Mouse (Mus musculus) left cerebral cortex, postnatal 25 days (tissue): ENCODE measurements around the gene 1110008L16Rik. TPM values are rescaled to one million over a fixed set of nuclear protein-coding genes. Genes with fewer than 3 reads are reported as not detected.
"Not testable (repeated sequence)": the region's sequence is repeated elsewhere in the genome, so short reads cannot be mapped to it uniquely, and the experiment has no call there.

Experiments used
- DNase-seq, 2 experiments: peaks; one replicate each; pipeline ENCODE4 v3.0.0; 2022; ENCODE audit warnings: low spot score in 2 of 2, mixed read lengths in 1 of 2
- intact Hi-C: fragments of 180-260 bp; cut with DNase I; formaldehyde crosslinking; loops from one replicate; pipeline ENCODE4 v1.15.1; 2025
- total RNA-seq, 2 experiments: library from RNA; stranded (reverse); gene quantifications; 2 replicates each; pipeline ENCODE4 v1.2.3; 2021

Gene 1110008L16Rik
- total RNA-seq, 2 experiments from 2014 or later = 8.9 to 9.0 TPM

- no peak for DNase-seq
- intact Hi-C loops = no loop called here
These were observed 29.4 kb downstream of the 1110008L16Rik start for GRCm38 (mm10) chr12:55328784-55329183.

GRCm38 (mm10) chr12:55329351-55329750 lies 30.0 kb downstream of the 1110008L16Rik start:
- DNase-seq = no peak
- intact Hi-C loops = no loop called here

GRCm38 (mm10) chr12:55333662-55334061 lies 34.3 kb downstream of the 1110008L16Rik start:
- intact Hi-C loops = no loop called here
- no peak for DNase-seq

- intact Hi-C loops, DNase-seq: not testable (repeated sequence)
These were observed 39.1 kb downstream of the 1110008L16Rik start for GRCm38 (mm10) chr12:55338490-55338889.

- intact Hi-C loops, DNase-seq: not testable (repeated sequence)
These were observed 43.7 kb downstream of the 1110008L16Rik start for GRCm38 (mm10) chr12:55343045-55343444.

- DNase-seq = no peak
These were observed 44.6 kb downstream of the 1110008L16Rik start for GRCm38 (mm10) chr12:55343998-55344397.

GRCm38 (mm10) chr12:55344583-55344982 lies 45.2 kb downstream of the 1110008L16Rik start:
- intact Hi-C loops = no loop called here
- DNase-seq = peak in 1 of 2 experiments; percentile 6

More at GRCm38 (mm10) chr12:55343998-55344397, 44.6 kb downstream of the 1110008L16Rik start:
- intact Hi-C loops = no loop called here

GRCm38 (mm10) chr12:55353423-55353822 lies 54.0 kb downstream of the 1110008L16Rik start:
- intact Hi-C loops = loop anchor here (5.0 kb wide), 1 partner anchor 36 kb away; no protein-coding TSS in a partner anchor
- no peak for DNase-seq

- intact Hi-C loops = loop anchor here (1.0 to 5.0 kb wide), 2 partner anchors 38 to 144 kb away; no protein-coding TSS in a partner anchor
These were observed 55.5 kb downstream of the 1110008L16Rik start for GRCm38 (mm10) chr12:55354904-55355303.

GRCm38 (mm10) chr12:55357303-55357702 lies 57.9 kb downstream of the 1110008L16Rik start:
- no peak for DNase-seq
- intact Hi-C loops = no loop called here

More at GRCm38 (mm10) chr12:55354904-55355303, 55.5 kb downstream of the 1110008L16Rik start:
- DNase-seq = peak; percentile 37 to 49

- intact Hi-C loops = no loop called here
- DNase-seq = no peak
These were observed 61.6 kb downstream of the 1110008L16Rik start for GRCm38 (mm10) chr12:55360929-55361328.

GRCm38 (mm10) chr12:55365083-55365482 lies 65.7 kb downstream of the 1110008L16Rik start:
- DNase-seq = no peak
- intact Hi-C loops = no loop called here

GRCm38 (mm10) chr12:55372424-55373055 lies 73.2 kb downstream of the 1110008L16Rik start:
- intact Hi-C loops = loop anchor here (1.0 kb wide), 1 partner anchor 127 kb away; no protein-coding TSS in a partner anchor
- DNase-seq = no peak

- DNase-seq = no peak
- intact Hi-C loops = no loop called here
These were observed 77.7 kb downstream of the 1110008L16Rik start for GRCm38 (mm10) chr12:55376956-55377609.

GRCm38 (mm10) chr12:55377610-55377980 lies 78.2 kb downstream of the 1110008L16Rik start:
- no peak for DNase-seq
- intact Hi-C loops = no loop called here

GRCm38 (mm10) chr12:55384023-55384749 lies 84.8 kb downstream of the 1110008L16Rik start, which contains the start of gene Psma6:
Gene Psma6 (plus strand): TSS chr12:55384222.
- DNase-seq = no peak

GRCm38 (mm10) chr12:55384826-55385225 lies 85.4 kb downstream of the 1110008L16Rik start:
- intact Hi-C loops = no loop called here
- no peak for DNase-seq

More at GRCm38 (mm10) chr12:55384023-55384749, 84.8 kb downstream of the 1110008L16Rik start, which contains the start of gene Psma6:
- intact Hi-C loops = no loop called here

GRCm38 (mm10) chr12:55385931-55386330 lies 86.6 kb downstream of the 1110008L16Rik start:
- peak; percentile 12 to 13 for DNase-seq
- intact Hi-C loops = no loop called here

GRCm38 (mm10) chr12:55386456-55386855 lies 87.1 kb downstream of the 1110008L16Rik start:
- no peak for DNase-seq
- intact Hi-C loops = no loop called here
